Mouse (Mus musculus): ENCODE results near the gene Gm42674.

Gm42674 gene

DNA sequence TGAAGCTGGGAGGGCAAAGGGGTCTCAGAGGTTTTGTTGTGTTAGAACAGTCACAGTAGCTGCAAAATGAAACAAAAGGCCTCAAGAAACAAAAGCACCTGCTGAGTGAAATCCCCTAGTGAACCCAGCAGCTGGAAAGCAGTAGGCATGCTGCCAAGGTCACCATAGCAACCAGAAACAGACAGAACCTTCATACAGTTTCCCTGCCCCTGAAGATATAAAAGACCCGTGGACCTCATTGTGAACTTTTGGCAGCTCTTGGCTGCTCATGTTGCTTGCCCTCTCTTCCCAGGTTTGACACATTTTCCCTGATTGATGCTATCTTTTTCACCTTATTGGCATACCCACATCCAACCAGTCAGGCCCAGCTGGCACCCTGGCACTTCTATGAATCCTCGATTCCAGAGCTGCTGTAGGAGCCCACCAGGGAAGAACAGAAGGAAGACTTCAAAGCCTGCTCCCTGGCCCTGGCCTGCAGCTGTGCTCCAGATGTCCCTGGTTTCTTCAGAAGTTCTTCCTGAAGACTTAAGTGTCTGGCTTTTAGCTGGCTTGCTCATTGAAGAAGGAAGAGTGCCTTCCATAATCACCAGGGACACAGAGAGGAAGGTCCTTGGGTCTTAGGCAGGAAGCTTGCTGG, 21.8 kb downstream of the Gm42674 start:
- peak; percentile 64 for DNase-seq (ENCODE audit: low spot score)

DNA sequence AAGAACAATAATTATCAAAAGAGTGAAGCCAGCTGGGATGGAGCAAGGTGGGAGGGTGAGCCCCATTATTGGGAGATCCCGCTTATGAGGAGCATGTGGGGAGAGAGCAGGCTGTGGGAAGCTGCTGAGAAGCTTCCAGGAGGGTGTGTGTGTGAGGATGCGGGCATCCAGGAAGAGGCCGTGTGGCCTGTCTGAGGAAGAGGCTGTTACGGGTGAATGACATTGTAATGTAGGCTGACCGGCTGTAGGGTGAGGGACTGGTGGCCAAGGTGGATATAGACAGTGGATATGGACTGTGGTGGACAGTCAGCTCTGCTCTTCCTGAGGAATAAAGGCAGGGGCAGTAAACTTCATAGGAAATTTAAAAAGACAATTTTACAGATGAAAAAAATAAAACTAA, 23.8 kb downstream of the Gm42674 start:
- DNase-seq (ENCODE audit: low spot score): no peak

DNA sequence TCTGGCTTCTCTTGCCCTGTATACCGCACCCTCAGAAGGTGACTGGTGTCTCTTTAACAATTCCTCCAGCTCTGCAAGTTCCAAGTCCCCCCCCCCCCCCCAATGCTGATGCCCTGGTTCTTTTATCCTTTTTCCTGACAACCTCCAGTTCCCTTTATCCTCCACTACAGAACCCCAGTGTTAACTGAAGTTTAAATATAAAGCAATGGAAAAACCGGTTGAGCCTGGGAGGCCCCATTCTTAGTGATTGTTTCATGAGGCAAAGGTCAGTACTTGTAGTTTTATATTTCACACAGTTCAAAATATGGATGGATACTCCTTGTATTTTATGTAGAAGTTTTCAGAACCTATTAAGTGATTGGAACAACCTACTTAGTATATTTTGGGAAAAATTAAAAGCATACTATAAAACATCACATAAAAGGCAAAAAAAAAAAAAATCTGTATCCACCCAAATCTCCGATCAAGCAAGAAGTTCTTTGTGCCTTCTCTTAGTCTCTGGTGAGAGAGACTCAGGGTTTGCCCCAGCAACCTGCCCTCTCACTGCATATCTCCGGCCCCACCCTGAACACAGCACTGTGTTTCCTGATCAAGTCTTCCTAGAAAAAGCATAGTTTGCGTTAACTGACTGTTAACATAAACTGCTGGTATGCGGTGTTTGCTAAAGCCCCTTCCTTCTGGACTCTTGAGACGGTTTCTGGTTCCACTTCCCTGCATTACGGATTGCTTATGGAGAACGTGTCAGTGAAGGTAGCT, 24.7 kb downstream of the Gm42674 start:
- DNase-seq (ENCODE audit: low spot score): no peak

DNA sequence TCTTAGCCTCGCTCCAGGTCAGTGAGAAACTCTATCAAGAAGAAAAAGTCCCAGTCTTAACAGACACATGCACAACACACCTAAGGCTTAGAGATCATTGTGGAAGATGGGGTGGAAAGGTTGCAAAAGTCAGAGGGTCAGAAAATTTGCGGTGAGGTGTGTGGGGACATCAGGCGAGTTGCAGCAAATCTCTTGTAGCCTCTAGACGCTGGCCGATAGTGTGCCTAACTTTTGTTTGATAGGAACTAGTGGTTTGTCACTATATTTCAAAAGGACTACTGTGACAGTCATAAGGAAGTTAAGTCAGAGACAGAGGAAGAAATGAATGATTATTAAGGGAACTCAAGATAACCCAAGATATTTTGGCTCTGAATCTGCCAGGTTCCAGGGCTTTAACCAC, 25.7 kb downstream of the Gm42674 start:
- no peak for DNase-seq (ENCODE audit: low spot score)

DNA sequence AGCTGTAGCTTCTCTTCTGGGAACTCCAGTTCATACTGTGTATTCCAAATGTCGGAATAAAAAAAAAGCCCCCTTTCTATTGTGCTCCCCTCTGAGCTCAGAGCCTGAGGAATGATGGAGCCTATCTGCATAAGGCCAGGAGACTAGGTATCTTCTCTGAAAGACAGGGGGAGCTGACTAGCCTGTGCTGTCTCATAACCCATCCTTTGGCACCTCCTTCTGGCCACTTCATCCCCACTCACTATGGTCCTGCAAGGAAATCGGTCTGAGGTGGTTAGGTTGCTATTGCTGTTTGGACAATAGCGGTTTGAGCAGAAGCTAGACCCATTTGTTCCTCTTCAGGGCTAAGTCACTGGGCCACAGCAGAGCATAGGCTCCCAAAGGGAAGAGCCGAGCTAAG, 26.1 kb downstream of the Gm42674 start:
- no peak for DNase-seq (ENCODE audit: low spot score)

DNA sequence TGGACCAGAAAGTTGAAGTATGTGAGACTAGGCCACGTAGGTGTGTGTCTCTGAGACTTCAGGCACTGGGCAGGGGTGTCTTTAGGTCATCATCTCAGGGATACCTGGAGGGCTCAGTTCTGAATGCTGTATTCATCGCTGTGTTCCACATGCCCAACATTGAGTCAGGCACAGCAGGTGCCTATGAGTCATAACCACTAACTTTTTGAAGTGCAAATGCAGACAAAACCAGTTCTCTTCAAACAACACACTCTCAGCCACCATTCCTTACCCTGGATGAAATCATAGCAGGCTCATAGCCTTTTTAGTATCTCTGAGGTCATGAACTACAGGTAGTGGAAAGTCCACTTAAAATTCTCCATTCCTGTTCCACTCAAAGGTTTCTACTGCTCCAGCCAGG, 27.6 kb downstream of the Gm42674 start:
- no peak for DNase-seq (ENCODE audit: low spot score)

DNA sequence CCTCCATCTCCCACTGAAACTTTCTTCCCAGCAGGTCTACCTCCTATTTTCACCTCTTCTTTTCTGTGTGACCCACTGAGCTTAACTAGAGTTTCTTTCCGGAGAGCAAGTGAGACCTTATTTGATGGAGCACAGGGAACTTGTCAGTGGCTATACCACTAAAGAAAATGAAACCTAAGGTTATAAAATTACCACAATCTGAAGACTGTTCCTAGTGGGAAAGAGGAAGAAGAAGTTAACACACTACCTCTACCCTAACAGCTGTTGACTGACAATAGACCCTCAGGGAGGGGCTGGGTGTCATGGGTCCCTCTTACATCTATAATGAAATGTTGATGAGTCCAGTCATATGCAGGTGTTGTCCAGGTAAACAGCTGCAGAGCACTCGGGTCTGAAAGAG, 30.3 kb downstream of the Gm42674 start:
- DNase-seq (ENCODE audit: low spot score): no peak

DNA sequence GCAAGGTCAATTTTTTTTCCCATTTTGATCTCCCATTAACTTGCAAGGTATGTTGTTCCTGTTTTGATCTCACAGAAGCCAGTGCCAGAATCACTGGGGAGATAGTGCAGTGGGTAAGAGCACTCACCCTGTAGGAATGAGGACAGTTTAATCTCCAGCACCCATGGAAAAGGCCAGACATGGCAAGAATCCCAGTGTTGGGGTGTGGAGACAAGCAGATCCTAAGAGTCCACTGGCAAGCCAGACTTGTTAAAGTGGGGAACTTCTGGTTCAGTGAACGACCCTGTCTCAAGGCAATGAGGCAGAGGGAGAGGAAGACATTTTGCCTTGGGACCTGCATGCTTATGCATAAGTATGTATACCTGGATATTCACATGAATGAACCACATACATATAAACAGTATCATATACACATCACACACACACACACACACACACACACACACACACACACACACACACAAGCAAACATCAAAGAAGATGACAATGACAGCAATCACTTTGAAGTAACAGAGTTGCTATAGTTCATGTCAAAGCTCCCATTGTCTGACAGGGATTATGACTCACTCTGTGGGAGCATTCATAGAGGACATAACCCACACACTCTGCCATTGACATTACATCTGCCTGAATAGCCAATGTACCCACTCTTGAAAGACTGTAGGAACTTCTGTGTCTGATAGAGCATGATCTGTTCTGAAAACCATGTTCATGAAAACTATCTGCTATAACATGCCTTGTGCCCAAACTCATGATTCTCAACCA, 37.0 kb downstream of the Gm42674 start:
- no peak for DNase-seq (ENCODE audit: low spot score)

DNA sequence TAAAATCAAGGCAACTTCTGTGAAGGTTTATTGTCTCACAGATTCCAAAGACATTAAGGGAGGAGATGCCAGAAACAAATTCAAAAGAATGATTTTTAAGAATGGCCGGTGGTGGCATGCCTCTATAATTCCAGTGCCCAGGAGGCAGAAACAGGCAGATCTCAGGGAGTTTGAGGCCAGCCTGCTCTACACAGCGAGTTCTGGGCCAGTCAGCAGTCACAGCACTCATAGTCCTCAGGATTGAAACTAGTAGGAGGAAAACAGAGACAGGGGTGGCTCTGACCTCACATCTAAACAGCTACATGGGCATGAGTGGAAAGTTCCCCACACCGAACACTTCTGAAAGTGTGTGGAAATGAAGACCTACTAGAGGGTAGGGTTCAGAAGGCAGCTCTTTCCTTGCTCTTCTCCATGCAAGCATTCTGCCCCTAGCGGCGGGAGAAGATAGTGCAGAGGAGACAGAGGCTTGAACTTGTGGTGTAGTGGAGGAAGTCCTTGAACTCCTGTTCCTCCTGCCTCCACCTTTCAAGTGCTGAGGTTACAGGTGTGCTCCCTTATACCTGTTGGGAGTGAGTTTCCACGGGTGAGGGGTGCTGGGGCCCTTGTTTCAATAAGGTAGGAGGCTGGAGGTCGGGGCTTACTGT, 37.9 kb downstream of the Gm42674 start:
- DNase-seq (ENCODE audit: low spot score): no peak

DNA sequence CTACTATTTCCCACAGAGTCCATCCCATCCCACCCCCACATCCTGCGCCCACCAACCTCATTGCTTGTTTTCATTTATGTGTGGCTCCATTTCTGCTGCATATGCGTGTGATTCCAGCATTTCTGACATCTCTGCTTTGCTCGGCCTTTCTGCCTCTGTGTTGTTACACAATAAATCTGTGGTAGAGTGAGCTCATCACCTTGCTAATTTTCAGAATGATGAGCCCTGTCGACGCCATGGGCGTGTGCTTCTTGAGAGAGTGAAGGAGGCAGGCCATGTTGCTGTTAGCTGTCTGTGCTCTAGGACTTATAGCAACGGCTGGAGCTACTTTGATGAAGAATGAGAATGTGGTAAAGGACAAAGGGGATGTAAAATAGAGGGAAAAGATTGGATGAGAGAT, 39.3 kb downstream of the Gm42674 start:
- no peak for DNase-seq (ENCODE audit: low spot score)

DNA sequence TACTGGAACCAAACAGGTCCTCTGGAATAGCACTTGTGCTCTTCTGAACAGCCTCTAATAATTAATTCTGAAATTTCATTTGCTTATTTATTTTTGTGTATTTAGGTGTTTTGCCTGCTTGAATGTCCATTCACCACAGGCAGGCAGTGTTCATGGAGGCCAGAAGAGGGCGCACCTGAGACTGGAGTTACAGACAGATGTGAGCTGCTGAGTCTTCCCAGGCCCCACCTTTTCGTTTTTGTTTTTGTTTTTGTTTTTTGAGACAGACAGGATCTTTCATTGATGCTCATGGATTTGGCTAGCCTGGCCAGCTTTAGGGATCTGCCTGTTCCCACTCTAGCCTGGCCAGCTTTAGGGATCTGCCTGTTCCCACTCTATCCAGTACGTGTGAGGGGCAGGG, 42.5 kb downstream of the Gm42674 start:
- DNase-seq (ENCODE audit: low spot score): peak; percentile 51

DNA sequence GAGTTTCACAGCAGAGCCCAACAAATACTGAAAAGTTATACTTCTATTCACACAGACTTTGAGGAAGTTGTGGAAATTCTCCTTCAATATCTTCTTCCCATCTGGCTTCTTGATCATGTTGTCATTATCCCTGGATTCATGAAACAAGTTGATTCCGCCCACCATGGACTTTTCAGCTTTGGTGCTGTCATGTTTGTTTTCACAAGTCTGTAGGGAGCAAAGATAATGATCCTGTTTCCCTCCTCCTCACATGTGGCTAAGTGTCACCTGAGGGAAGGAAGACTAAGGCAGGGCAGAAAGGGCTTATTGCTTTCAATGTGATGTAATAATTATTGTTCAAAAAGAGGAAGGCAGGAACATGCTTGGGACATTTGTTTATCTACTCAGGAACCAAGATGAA, 45.6 kb downstream of the Gm42674 start:
- no peak for DNase-seq (ENCODE audit: low spot score)

DNA sequence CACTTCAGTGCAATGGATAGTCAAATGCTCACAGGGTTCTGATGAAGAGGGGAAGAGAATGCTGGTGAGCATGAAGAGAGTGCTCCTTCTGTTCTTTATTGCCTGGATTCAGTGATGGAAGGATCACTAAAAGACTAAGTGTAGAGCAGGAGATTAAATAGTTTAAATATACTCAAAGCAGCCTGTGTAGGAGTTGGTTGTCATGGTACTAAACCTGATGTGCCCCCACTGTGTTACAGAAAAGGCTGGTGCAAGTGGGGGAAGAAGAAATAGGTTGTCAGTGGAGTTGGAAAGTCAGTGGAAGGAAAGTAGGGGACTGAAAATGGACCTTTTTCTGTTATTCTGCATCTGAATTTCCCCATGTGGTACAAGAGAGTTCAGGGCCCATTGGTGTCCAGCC, 47.3 kb downstream of the Gm42674 start:
- no peak for DNase-seq (ENCODE audit: low spot score)

DNA sequence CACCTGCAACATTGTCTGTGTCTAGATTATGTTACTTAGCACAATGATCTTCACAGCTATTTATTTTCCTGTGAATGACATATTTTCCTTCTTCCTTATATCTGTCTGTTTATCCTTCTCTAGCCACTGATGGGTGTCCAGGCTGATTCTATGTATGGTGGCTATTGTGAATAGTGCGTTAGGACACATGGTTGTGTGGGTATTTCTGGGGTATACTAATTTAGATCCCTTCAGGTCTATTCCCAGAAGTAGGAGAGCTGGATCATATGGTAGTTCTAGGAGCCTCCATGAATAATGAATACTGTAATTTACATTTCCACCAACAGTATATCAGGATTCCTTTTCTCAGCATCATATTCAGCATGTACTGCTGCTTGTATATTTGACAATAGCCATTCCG, 48.1 kb downstream of the Gm42674 start:
- no peak for DNase-seq (ENCODE audit: low spot score)

DNA sequence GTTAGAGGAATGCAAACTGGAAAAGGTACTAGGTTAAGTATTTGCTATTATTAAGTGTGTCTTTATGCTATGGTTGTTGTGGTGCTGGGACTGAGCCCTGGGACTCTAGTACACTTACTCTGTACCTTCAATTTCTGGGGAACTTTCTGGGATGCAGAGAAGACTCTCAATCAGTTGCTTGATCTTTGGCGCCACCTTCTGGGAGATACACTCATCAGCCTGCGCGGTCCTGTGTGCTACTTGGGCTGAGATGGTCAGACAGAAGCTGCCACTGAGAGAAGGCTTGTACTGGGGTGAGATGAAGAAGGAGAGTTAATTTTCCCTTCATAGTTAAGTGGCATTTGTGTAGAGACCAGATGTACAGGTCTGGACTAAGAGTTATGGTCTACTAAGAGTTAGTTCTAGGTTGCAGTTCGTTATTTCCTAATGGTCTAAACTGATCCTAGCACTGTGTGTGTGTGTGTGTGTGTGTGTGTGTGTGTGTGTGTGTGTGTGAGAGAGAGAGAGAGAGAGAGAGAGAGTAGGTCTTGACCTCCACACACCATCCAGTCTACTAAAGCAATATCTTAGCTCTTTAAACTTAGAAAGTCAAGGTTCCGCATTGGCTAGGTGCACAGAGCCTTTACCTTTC, 51.3 kb downstream of the Gm42674 start:
- DNase-seq (ENCODE audit: low spot score): peak; percentile 73

DNA sequence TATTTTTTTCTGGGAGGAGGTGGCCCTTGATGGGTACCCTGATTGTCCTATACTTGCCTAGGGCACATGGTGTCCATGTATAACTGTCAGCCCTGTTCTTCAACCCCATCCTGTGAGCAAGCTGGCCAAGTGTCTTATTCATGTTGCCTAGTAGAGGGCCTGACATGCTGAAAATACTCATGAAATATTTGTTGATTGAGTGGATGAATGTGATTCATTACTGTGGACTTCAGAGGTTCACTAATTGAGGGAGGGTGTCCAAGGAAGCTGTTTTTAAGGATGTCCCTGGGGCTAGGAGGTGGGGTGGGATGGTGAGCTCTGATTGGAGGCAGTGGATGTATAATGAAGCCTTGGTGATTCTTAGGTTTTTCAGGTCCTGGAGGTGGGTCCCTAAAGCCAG, 52.0 kb downstream of the Gm42674 start, which contains the start of gene S100a7a:
TSS of gene S100a7a (plus strand) at position 301 of the 400 bp plus-strand sequence.
- DNase-seq (ENCODE audit: low spot score): no peak

Measured in lung, postnatal 25 days (tissue).